Comparison of ENCODE assay signal across 18 mouse cellular contexts in genomic region chr3:25606597-25606996, GRCm38 (mm10).
DNase-seq lines count a peak whose midpoint lies in the region; ATAC-seq and TF ChIP-seq lines count a peak whose summit lies in the region.
"Had no signal": no experiment of that assay in that cellular context is flagged by ENCODE, and none has a peak within 500 bp of the region (broad histone marks: within the 10 kb centered on the region; RNA-seq: fewer than 3 reads in every experiment).

No protein-coding gene starts in this region.

- no peaks in the 10 kb centered on the region for H3K9me3 ChIP-seq in hindbrain, postnatal 0 days (ENCODE audit: low read length)
- H3K9me3 ChIP-seq in hindbrain, embryonic 12.5 days (replicated peaks) = no peaks in the 10 kb centered on the region
- H3K9me3 ChIP-seq in midbrain, embryonic 13.5 days = no peaks in the 10 kb centered on the region
- H3K9me3 ChIP-seq in midbrain, embryonic 10.5 days (replicated peaks) = no peaks in the 10 kb centered on the region
- H3K9me3 ChIP-seq in midbrain, embryonic 14.5 days (ENCODE audit: control insufficient read depth, low read length) = no peaks in the 10 kb centered on the region
- H3K9me3 ChIP-seq: embryonic facial prominence, embryonic 13.5 days; forebrain, embryonic 13.5 days; heart, embryonic 13.5 days had no signal

- H3K4me3 ChIP-seq in hindbrain, postnatal 0 days (ENCODE audit: low read length) = no peak overlapping the region
- no peak overlapping the region for H3K4me3 ChIP-seq in hindbrain, embryonic 12.5 days
- H3K4me3 ChIP-seq in midbrain, embryonic 13.5 days (replicated peaks) = no peak overlapping the region
- H3K4me3 ChIP-seq in midbrain, embryonic 10.5 days = no peak overlapping the region
- H3K4me3 ChIP-seq in midbrain, embryonic 14.5 days (replicated peaks; ENCODE audit: low read depth, low read length) = no peak overlapping the region
- H3K4me3 ChIP-seq: embryonic facial prominence, embryonic 13.5 days; forebrain, embryonic 13.5 days; gastrocnemius, adult 2 months; heart, embryonic 13.5 days had no signal

- intact Hi-C loops in gastrocnemius, postnatal 36 days (cut with DNase I) = no loop called here

- H3K27ac ChIP-seq in hindbrain, postnatal 0 days = no peak overlapping the region
- no peak overlapping the region for H3K27ac ChIP-seq in hindbrain, embryonic 12.5 days
- no peak overlapping the region for H3K27ac ChIP-seq in midbrain, embryonic 13.5 days
- H3K27ac ChIP-seq in midbrain, embryonic 10.5 days (replicated peaks) = no peak overlapping the region
- no peak overlapping the region for H3K27ac ChIP-seq in midbrain, embryonic 14.5 days (replicated peaks; ENCODE audit: low read depth, low read length)
- H3K27ac ChIP-seq: embryonic facial prominence, embryonic 13.5 days; forebrain, embryonic 13.5 days; gastrocnemius, adult 2 months; heart, embryonic 13.5 days had no signal

- WGBS in hindbrain, postnatal 0 days = 23% methylated on average over 1 of the region's 1 CpGs
- WGBS in hindbrain, embryonic 12.5 days = 29% methylated on average over 1 of the region's 1 CpGs
- WGBS in midbrain, embryonic 13.5 days = 8% methylated on average over 1 of the region's 1 CpGs
- 22% methylated on average over 1 of the region's 1 CpGs for WGBS in midbrain, embryonic 10.5 days
- 8% methylated on average over 1 of the region's 1 CpGs for WGBS in midbrain, embryonic 14.5 days

- H3K9ac ChIP-seq in hindbrain, postnatal 0 days (replicated peaks; ENCODE audit: low read length) = no peak overlapping the region
- H3K9ac ChIP-seq in hindbrain, embryonic 12.5 days = no peak overlapping the region
- H3K9ac ChIP-seq in midbrain, embryonic 13.5 days (replicated peaks) = no peak overlapping the region
- no peak overlapping the region for H3K9ac ChIP-seq in midbrain, embryonic 14.5 days (replicated peaks; ENCODE audit: low read length)
- H3K9ac ChIP-seq: embryonic facial prominence, embryonic 13.5 days; forebrain, embryonic 13.5 days; heart, embryonic 13.5 days had no signal

- no peaks in the 10 kb centered on the region for H3K36me3 ChIP-seq in hindbrain, postnatal 0 days (ENCODE audit: insufficient read depth, low read length)
- H3K36me3 ChIP-seq in hindbrain, embryonic 12.5 days = no peaks in the 10 kb centered on the region
- H3K36me3 ChIP-seq in midbrain, embryonic 13.5 days = no peaks in the 10 kb centered on the region
- H3K36me3 ChIP-seq in midbrain, embryonic 10.5 days = no peaks in the 10 kb centered on the region
- H3K36me3 ChIP-seq in midbrain, embryonic 14.5 days (ENCODE audit: control insufficient read depth, insufficient read depth, low read length) = no peaks in the 10 kb centered on the region
- H3K36me3 ChIP-seq: embryonic facial prominence, embryonic 13.5 days; heart, embryonic 13.5 days had no signal

- H3K4me1 ChIP-seq in hindbrain, postnatal 0 days (ENCODE audit: insufficient read depth, low read length) = no peaks in the 10 kb centered on the region
- H3K4me1 ChIP-seq in hindbrain, embryonic 12.5 days = no peaks in the 10 kb centered on the region
- peaks cover 13% of the 10 kb centered on the region for H3K4me1 ChIP-seq in midbrain, embryonic 13.5 days (replicated peaks)
- peaks cover 8% of the 10 kb centered on the region; the same call in 1 of the 2 replicates for H3K4me1 ChIP-seq in midbrain, embryonic 10.5 days
- peaks cover 4% of the 10 kb centered on the region; the same call in 1 of the 2 replicates for H3K4me1 ChIP-seq in midbrain, embryonic 14.5 days (ENCODE audit: control insufficient read depth, insufficient read depth, low read length)
- H3K4me1 ChIP-seq: embryonic facial prominence, embryonic 13.5 days; heart, embryonic 13.5 days had no signal

- no peaks in the 10 kb centered on the region for H3K27me3 ChIP-seq in hindbrain, postnatal 0 days (ENCODE audit: insufficient read depth, low read length)
- H3K27me3 ChIP-seq in hindbrain, embryonic 12.5 days = no peaks in the 10 kb centered on the region
- no peaks in the 10 kb centered on the region for H3K27me3 ChIP-seq in midbrain, embryonic 13.5 days
- H3K27me3 ChIP-seq in midbrain, embryonic 10.5 days (ENCODE audit: low read depth, poor library complexity, severe bottlenecking) = no peaks in the 10 kb centered on the region
- H3K27me3 ChIP-seq in midbrain, embryonic 14.5 days (ENCODE audit: control insufficient read depth, insufficient read depth, low read length) = no peaks in the 10 kb centered on the region
- H3K27me3 ChIP-seq: embryonic facial prominence, embryonic 13.5 days; forebrain, embryonic 13.5 days; heart, embryonic 13.5 days had no signal

- no peak for ATAC-seq in hindbrain, postnatal 0 days
- ATAC-seq in hindbrain, embryonic 12.5 days (ENCODE audit: low FRiP score) = no peak
- ATAC-seq in midbrain, embryonic 13.5 days = peak; percentile 68
- ATAC-seq in midbrain, embryonic 14.5 days (ENCODE audit: low FRiP score, low TSS enrichment) = peak; percentile 62; the same call in 1 of the 2 replicates
- ATAC-seq: forebrain, embryonic 13.5 days had no signal

- no peak for TF ChIP-seq CTCF in hindbrain, postnatal 0 days (IDR thresholded peaks at IDR 0.05; ENCODE audit: low read depth)

- peak; percentile 3 for DNase-seq in hindbrain, postnatal 0 days (ENCODE audit: low spot score)
- no peak for DNase-seq in midbrain, embryonic 10.5 days (ENCODE audit: low spot score)
- peak; percentile 60 for DNase-seq in midbrain, embryonic 14.5 days
- DNase-seq in gastrocnemius, postnatal 36 days = no peak
- DNase-seq: adrenal gland, adult 8-10 months; adrenal gland, postnatal 36 days; cerebellum, adult 11 months; cerebellum, adult 8-10 months; cerebellum, postnatal 14 days; gastrocnemius, adult 2 months; gastrocnemius, postnatal 25 days; heart, adult 11 months; heart, postnatal 36 days had no signal

- H3K4me2 ChIP-seq in hindbrain, postnatal 0 days (ENCODE audit: low read depth, low read length) = no peak overlapping the region
- H3K4me2 ChIP-seq in hindbrain, embryonic 12.5 days (replicated peaks) = no peak overlapping the region
- H3K4me2 ChIP-seq in midbrain, embryonic 13.5 days (replicated peaks) = no peak overlapping the region
- H3K4me2 ChIP-seq in midbrain, embryonic 14.5 days (ENCODE audit: low read length) = no peak overlapping the region
- H3K4me2 ChIP-seq: embryonic facial prominence, embryonic 13.5 days; forebrain, embryonic 13.5 days; heart, embryonic 13.5 days had no signal

Comparison
In these comparisons a context has a peak if more than half of its experiments do, and no peak if none do; other contexts are left out.
1. DNase-seq: peak in hindbrain, postnatal 0 days (single experiment) and midbrain, embryonic 14.5 days (single experiment); none in midbrain, embryonic 10.5 days (single experiment) and gastrocnemius, postnatal 36 days (0 of 2).
2. ATAC-seq: peak in midbrain, embryonic 13.5 days (single experiment) and midbrain, embryonic 14.5 days (single experiment); none in hindbrain, postnatal 0 days (single experiment) and hindbrain, embryonic 12.5 days (single experiment).